Mouse (Mus musculus) embryonic facial prominence, embryonic 15.5 days (tissue): ENCODE results near the gene Ciao2a. TPM values are rescaled to one million over a fixed set of nuclear protein-coding genes. Genes with fewer than 3 reads are reported as not detected.
A peak's percentile ranks its signal among the peaks of the same experiment; 100 is the strongest.

Experiments used
- ATAC-seq: fragments of 200-750 bp; cut with Nextera tagmentation; 2 replicates; pipeline ENCODE4 v1.8.0; 2017; ENCODE audit warnings: low read depth, moderate TSS enrichment; ENCODE audit not compliant: insufficient number of reproducible peaks, low FRiP score, low TSS enrichment
- H3K27ac ChIP-seq: fragments of 300-500 bp; sonication (generic); replicated peaks from 2 replicates; pipeline ENCODE4 v1.5.1; 2015; ENCODE audit warnings: mild to moderate bottlenecking, inconsistent platforms
- H3K27me3 ChIP-seq: fragments of 300-500 bp; sonication (generic); 2 replicates; pipeline ENCODE4 v1.6.1; 2015; ENCODE audit warnings: inconsistent platforms
- H3K36me3 ChIP-seq: fragments of 300-500 bp; sonication (generic); 2 replicates; pipeline ENCODE4 v1.6.1; 2015; ENCODE audit warnings: mild to moderate bottlenecking, inconsistent platforms
- H3K4me1 ChIP-seq: fragments of 300-500 bp; sonication (generic); 2 replicates; pipeline ENCODE4 v1.6.1; 2015; ENCODE audit warnings: inconsistent platforms
- H3K4me2 ChIP-seq: fragments of 300-500 bp; sonication (generic); replicated peaks from 2 replicates; pipeline ENCODE4 v1.6.1; 2015; ENCODE audit warnings: mild to moderate bottlenecking, inconsistent platforms
- H3K4me3 ChIP-seq: fragments of 300-500 bp; sonication (generic); replicated peaks from 2 replicates; pipeline ENCODE4 v1.5.1; 2015; ENCODE audit warnings: mild to moderate bottlenecking, inconsistent platforms
- H3K9ac ChIP-seq: fragments of 300-500 bp; sonication (generic); 2 replicates; pipeline ENCODE4 v1.6.1; 2015; ENCODE audit warnings: inconsistent platforms
- H3K9me3 ChIP-seq: fragments of 300-500 bp; sonication (generic); replicated peaks from 2 replicates; pipeline ENCODE4 v1.6.1; 2016; ENCODE audit warnings: inconsistent platforms
- WGBS: fragments of 180-500 bp; shearing (Covaris S2); methylation state at CpG from one replicate; pipeline ENCODE4 v1.1.7; 2015; 5-methylcytosine and 5-hydroxymethylcytosine counted together
- polyA plus RNA-seq: library from polyadenylated mRNA; unstranded; fragments of >200 nt; fragmentation: Nextera tagmentation; extraction: Ambion mirVana; gene quantifications from 2 replicates; pipeline ENCODE4 v1.2.1, GENCODE M21; 2015

Ciao2a gene
- polyA plus RNA-seq, 1 experiment from 2014 or later: 129 TPM

DNA sequence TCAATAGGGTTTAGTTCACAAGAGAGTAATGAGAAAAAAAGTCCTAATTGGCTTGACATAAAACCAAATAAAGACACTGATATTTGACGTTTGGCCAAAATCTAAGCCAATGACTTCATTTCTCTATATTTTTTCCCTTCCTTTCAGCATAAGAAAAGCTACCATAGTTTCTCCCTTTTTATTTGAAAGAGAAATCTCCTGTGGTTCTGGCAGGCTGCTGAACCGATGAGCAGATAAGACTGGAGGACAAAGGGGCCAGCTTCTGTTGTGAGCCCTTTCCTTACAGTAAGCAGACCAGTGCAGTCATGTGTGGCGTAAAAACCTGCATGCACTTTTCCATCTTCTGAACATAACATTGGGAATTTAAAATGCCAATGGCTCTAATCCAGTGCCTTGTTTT, 5.5 kb upstream of the Ciao2a start:
- no peaks in the 10 kb centered on the region for H3K9me3 ChIP-seq
- no peak overlapping the region for H3K4me2 ChIP-seq
- H3K36me3 ChIP-seq: no peaks in the 10 kb centered on the region; the same call in 1 of the 2 replicates
- H3K4me1 ChIP-seq: peaks cover 16% of the 10 kb centered on the region
- no peak overlapping the region for H3K9ac ChIP-seq
- no peak overlapping the region for H3K27ac ChIP-seq
- no peak for ATAC-seq
- WGBS: 79% methylated on average over 3 of the region's 3 CpGs
- H3K27me3 ChIP-seq: no peaks in the 10 kb centered on the region
- H3K4me3 ChIP-seq: no peak overlapping the region

DNA sequence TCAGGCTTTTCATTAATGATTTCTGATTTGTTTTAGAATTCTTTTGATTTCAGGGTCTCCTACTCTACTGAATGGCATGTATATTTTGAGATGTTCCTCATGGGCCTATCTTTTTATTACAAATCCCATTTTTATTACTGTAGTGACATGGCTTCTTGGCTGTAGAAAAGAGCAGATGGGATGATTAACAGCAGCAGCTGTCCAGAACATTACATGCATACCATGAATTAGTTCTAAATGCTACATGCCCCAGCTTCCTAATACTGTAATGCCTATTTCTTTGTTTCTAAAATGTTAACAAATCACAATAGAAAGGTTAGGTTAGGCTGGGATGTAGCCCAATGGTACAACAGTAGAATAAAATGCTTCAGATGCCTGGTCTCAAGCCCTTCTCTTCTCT, 5.0 kb upstream of the Ciao2a start:
- ATAC-seq: no peak
- no peaks in the 10 kb centered on the region for H3K9me3 ChIP-seq

DNA sequence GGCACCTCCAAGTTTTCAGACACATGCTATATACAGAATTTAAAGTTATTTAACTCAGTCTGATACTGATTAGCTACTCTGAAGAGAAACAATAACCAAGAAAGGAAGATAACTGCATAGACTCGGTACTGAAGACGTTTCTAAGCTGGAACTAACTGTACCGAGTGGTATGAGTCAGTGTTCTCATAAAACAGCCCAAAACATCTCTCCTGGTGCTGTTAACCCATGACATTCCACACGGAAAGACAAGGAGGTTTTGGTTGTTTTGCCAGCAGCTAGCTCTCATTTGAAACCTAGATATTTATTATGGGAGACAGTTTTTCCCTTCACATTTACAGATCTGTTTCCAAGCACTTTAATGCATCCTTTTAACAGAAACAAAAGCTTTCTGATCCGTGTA, 2.8 kb upstream of the Ciao2a start:
- H3K27ac ChIP-seq: peak overlapping the region; percentile 88
- H3K4me3 ChIP-seq: peak overlapping the region; percentile 82
- no peaks in the 10 kb centered on the region for H3K27me3 ChIP-seq
- H3K4me2 ChIP-seq: peak overlapping the region; percentile 65
- peaks cover 25% of the 10 kb centered on the region for H3K4me1 ChIP-seq
- H3K9ac ChIP-seq: peak overlapping the region; percentile 78; the same call in 1 of the 2 replicates
- no peaks in the 10 kb centered on the region for H3K9me3 ChIP-seq
- 5% methylated on average over 5 of the region's 5 CpGs for WGBS
- no peaks in the 10 kb centered on the region; the same call in 1 of the 2 replicates for H3K36me3 ChIP-seq
- no peak for ATAC-seq

More for the DNA sequence above, 5.0 kb upstream of the Ciao2a start:
- H3K4me3 ChIP-seq: no peak overlapping the region
- H3K36me3 ChIP-seq: no peaks in the 10 kb centered on the region; the same call in 1 of the 2 replicates
- H3K4me1 ChIP-seq: peaks cover 19% of the 10 kb centered on the region
- H3K27me3 ChIP-seq: no peaks in the 10 kb centered on the region
- no peak overlapping the region for H3K9ac ChIP-seq
- no peak overlapping the region for H3K27ac ChIP-seq
- no peak overlapping the region for H3K4me2 ChIP-seq

DNA sequence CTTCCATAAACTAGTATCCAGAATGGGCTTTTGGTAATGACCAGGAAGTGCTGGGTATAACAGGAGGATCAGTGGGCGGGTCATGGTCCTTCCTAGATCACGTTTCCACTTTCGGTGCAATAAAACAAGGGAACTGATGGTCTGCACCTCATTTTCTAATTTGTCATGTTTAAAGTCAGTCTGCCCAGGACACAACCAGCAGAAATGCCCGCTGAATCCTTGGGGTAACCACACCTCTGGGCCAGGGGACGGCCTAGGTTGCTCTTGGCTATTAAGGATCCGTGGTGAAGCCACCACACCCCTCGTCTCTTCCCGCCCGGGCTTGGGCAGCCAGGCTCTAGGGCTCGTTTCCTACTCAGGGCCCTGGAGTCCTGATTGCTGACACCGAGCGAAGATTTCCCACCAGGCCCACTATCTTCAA, 2.3 kb upstream of the Ciao2a start:
- peak overlapping the region; percentile 78 for H3K9ac ChIP-seq
- no peaks in the 10 kb centered on the region; the same call in 1 of the 2 replicates for H3K36me3 ChIP-seq
- H3K4me2 ChIP-seq: peak overlapping the region; percentile 65
- H3K4me1 ChIP-seq: peaks cover 25% of the 10 kb centered on the region
- no peak for ATAC-seq
- H3K4me3 ChIP-seq: peak overlapping the region; percentile 82
- H3K9me3 ChIP-seq: no peaks in the 10 kb centered on the region
- H3K27me3 ChIP-seq: no peaks in the 10 kb centered on the region
- under 1% methylated on average over 12 of the region's 12 CpGs for WGBS
- H3K27ac ChIP-seq: peak overlapping the region; percentile 88

DNA sequence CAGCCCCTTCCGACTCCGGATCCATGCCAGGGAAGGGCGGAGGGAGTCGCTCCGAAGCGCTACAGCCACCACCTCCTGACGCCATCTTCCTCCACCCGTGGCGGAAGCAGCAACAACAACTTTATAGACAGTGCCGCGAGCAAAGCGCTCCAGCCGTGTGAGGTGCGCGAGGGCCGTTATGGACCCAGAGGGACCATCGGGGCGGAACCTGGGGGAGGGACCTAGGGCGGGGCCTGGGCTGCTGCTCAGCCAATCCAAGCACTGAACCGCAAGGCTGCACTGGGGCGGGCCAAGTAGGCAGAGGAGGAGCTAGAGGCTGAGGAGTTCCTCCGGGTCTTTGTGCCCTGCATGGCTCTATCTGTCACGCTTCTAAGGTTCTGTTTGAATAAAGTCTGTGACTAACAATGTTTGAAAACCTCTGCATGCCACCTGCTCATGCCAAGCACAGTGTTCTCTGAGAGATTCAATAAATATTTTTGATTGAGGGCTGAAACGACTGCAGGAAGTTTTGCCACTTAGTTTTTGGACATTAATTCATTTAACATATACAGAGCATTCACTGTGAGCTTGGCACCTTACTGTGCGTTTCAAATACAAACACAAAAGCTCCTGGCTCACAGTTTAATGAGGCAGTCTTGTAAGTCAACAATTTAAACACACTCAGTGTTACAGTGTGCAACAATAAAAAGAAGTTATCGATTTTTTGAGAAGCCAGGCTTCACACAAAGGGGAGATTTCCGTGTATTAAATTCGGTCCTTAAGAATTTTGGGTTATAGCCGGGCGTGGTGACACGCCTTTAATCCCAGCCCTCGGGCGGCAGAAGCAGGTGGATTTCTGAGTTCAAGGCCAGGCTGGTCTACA, 1.5 kb upstream of the Ciao2a start:
- Histone ChIP-seq H3K9me3 (no peaks in the 10 kb centered on the region), H3K9ac (peak overlapping the region; percentile 78), H3K4me1 (peaks cover 25% of the 10 kb centered on the region), H3K27me3 (no peaks in the 10 kb centered on the region), H3K27ac (peak overlapping the region; percentile 88), H3K4me2 (peak overlapping the region; percentile 65), H3K4me3 (peak overlapping the region; percentile 82), H3K36me3 (no peaks in the 10 kb centered on the region; the same call in 1 of the 2 replicates)
- peak; percentile 98 for ATAC-seq
- 16% methylated on average over 33 of the region's 33 CpGs for WGBS

DNA sequence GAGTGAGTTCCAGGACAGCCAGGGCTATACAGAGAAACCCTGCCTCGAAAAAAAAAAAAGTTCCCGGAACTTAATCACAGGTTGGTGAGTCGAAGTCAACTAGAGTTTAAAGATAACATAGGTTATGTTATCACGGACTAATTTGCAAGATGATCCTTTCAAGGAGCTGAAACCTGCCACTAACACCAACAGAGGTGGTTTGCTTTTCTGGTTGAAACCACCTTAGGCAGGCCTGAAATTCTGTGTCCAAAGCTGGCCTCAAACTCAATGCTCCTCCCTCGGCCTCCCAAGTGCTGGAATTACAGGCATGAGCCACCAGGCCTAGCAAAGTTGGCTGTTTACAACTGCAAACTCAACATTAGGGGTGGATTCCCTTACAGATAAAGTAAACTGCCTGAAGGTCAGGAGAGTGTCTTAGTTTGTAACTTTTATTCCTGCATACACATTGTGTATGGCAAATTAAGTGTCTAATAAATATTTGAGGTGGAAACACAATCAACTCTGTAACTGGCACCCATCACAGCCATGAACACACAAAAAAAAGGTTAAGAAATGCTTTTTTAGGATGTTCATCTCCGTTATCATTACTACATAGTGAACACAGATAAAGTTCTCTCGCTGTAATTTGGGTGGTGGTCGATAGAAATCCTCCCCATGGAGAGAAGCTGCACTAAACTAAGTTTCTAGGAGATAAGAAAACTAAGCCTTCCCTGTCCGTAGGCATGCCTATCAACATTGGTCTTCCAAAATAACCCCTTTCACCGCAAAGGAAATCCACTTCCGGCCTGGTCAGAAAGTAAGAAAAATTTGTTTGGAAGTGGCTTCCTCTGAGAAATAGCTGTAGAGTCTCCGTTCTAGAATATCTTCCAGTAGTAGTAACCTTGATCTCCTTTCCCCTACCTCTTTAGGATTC, 612 bp upstream of the Ciao2a start:
- peak overlapping the region; percentile 79 for H3K4me2 ChIP-seq
- H3K27ac ChIP-seq: peak overlapping the region; percentile 66
- WGBS: 55% methylated on average over 12 of the region's 12 CpGs
- no peak for ATAC-seq
- H3K27me3 ChIP-seq: no peaks in the 10 kb centered on the region
- peak overlapping the region; percentile 70 for H3K4me3 ChIP-seq
- peaks cover 25% of the 10 kb centered on the region for H3K4me1 ChIP-seq
- H3K9ac ChIP-seq: 0 out of 2 replicates have a peak overlapping the region, but pooled peaks have one; percentile 13
- H3K9me3 ChIP-seq: no peaks in the 10 kb centered on the region
- peaks cover 3% of the 10 kb centered on the region; the same call in 1 of the 2 replicates for H3K36me3 ChIP-seq

DNA sequence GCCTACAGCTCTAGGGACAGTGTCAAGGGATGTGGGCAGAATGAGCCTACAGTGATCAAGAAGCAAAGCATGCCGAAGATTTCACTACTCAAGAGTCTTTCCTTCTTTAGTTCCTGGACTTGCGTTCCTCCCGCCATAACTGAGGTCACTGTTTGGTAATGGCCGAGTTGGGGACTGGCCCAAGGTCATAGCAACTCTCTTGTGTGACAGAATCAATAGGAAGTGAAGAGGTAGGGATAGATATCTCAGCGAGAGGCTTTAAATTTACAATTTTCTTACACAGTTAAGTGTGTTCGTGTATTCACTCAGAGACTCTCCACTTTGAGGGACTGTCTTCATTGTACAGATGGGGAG, 759 bp downstream of the Ciao2a start:
- WGBS: 43% methylated on average over 6 of the region's 6 CpGs
- Histone ChIP-seq H3K4me2 (peak overlapping the region; percentile 79), H3K27ac (peak overlapping the region; percentile 83), H3K9me3 (no peaks in the 10 kb centered on the region), H3K4me3 (peak overlapping the region; percentile 70), H3K9ac (peak overlapping the region; percentile 53), H3K36me3 (peaks cover 3% of the 10 kb centered on the region; the same call in 1 of the 2 replicates), H3K4me1 (peaks cover 25% of the 10 kb centered on the region), H3K27me3 (no peaks in the 10 kb centered on the region)
- ATAC-seq: no peak

DNA sequence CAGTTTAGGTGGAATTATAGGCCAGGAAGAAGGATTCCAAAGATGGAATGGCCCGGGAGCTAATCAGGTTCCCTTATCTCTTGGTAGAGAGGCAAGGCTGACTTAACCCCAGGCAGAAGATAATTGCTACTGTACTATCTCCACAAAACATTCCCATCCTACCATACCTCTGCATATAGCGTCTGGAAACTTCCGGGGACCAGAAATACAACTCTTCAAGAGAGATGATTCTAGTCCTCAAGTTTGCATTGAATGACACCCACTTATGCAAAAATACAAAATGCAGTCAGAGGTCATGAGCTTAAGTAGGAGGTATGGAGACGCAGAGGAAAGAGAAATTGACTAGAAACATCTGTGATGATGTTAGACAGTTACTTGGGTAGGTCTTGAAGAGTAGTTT, 1.5 kb downstream of the Ciao2a start:
- ATAC-seq: no peak
- no peaks in the 10 kb centered on the region for H3K9me3 ChIP-seq
- H3K9ac ChIP-seq: no peak overlapping the region

DNA sequence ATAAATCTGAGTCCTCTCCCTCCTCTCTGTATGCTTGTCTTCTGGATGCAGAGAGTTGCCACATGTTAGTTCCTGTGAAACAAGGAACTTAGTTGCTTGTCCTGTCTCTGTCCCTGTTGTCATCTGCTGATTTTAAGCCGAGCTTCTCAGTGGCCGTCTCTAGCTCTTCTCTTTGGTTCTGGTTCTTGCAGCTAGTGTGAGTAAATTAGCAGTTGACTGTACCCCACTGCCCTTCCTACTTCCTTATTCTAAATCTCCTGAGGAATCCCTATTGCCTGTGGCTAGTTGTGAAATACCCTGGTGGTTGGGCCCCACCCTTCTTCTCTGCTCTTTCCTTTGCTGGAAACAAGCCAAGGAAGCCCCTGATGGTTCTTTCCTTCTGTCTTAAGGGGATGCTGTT, 5.1 kb downstream of the Ciao2a start:
- H3K4me1 ChIP-seq: peaks cover 6% of the 10 kb centered on the region; the same call in 1 of the 2 replicates
- no peak overlapping the region for H3K27ac ChIP-seq
- 78% methylated on average over 2 of the region's 2 CpGs for WGBS
- H3K36me3 ChIP-seq: peaks cover 24% of the 10 kb centered on the region
- no peak overlapping the region for H3K4me2 ChIP-seq
- no peaks in the 10 kb centered on the region for H3K9me3 ChIP-seq
- H3K27me3 ChIP-seq: no peaks in the 10 kb centered on the region
- no peak for ATAC-seq
- H3K4me3 ChIP-seq: no peak overlapping the region
- no peak overlapping the region for H3K9ac ChIP-seq

More for the DNA sequence above, 1.5 kb downstream of the Ciao2a start:
- WGBS: 90% methylated on average over 4 of the region's 4 CpGs
- no peaks in the 10 kb centered on the region for H3K27me3 ChIP-seq
- peaks cover 8% of the 10 kb centered on the region; the same call in 1 of the 2 replicates for H3K36me3 ChIP-seq
- peaks cover 25% of the 10 kb centered on the region for H3K4me1 ChIP-seq
- H3K27ac ChIP-seq: no peak overlapping the region
- peak overlapping the region; percentile 70; the same call in 1 of the 2 replicates for H3K4me3 ChIP-seq
- H3K4me2 ChIP-seq: no peak overlapping the region

DNA sequence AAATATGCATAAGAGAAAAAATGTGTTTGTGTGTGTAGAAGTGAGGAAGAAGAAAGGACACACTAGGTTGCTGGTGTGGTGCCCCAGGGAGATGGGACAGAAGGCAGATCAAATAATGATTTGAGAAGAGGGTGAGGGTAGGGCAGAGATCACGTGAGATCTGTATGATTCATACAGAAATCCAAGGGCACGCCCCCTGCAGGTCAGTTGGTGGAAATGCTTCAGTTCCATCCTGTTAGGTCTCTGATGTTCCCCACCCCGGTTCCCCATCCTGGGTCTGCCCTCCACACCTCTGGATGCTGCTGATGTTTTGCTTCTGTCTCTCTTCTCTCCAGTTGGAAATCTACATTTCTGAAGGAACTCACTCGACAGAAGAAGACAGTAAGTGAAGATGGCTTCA, 9.6 kb downstream of the Ciao2a start:
- H3K36me3 ChIP-seq: peaks cover 59% of the 10 kb centered on the region
- no peaks in the 10 kb centered on the region for H3K9me3 ChIP-seq
- no peak overlapping the region for H3K4me3 ChIP-seq
- H3K27ac ChIP-seq: no peak overlapping the region
- WGBS: 52% methylated on average over 4 of the region's 4 CpGs
- ATAC-seq: no peak
- H3K4me2 ChIP-seq: no peak overlapping the region
- no peaks in the 10 kb centered on the region for H3K4me1 ChIP-seq
- no peaks in the 10 kb centered on the region for H3K27me3 ChIP-seq
- no peak overlapping the region for H3K9ac ChIP-seq

DNA sequence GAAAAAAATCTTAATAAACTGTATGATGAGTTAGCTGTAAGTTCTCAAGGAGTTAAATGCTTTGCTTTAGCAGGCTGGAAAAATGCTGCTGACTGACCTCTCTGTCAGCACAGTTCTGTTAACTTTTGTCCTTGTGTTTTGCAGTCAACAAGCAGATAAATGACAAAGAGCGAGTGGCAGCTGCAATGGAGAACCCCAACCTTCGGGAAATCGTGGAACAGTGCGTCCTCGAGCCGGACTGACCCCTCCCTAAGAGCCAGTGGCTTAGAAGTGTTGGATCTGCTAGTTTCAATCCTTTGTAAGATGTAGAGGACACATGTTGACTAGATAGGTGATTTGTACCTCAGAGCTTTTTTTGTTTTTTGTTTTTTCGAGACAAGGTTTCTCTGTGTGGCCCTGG, 11.8 kb downstream of the Ciao2a start:
- Histone ChIP-seq H3K27ac (no peak overlapping the region), H3K4me2 (no peak overlapping the region), H3K4me1 (no peaks in the 10 kb centered on the region), H3K36me3 (peaks cover 51% of the 10 kb centered on the region), H3K4me3 (no peak overlapping the region), H3K9me3 (no peaks in the 10 kb centered on the region), H3K9ac (no peak overlapping the region), H3K27me3 (no peaks in the 10 kb centered on the region)
- no peak for ATAC-seq
- 93% methylated on average over 7 of the region's 7 CpGs for WGBS
